Mouse (Mus musculus) hindbrain, embryonic 14.5 days (tissue): ENCODE measurements at regions not wholly inside any gene's neighbourhood (a gene's known extent, or its start where the extent isn't known, plus 50 kb on each side); places are given as distances from the start of the nearest gene placed in this dataset.

Experiments
- ATAC-seq: fragments of 200-750 bp; cut with Nextera tagmentation; 2 replicates; pipeline ENCODE4 v1.8.0; 2017; ENCODE audit warnings: moderate number of reproducible peaks, mild to moderate bottlenecking, moderate TSS enrichment, moderate library complexity; ENCODE audit not compliant: low FRiP score
- DNase-seq: peaks from one replicate; pipeline ENCODE4 v3.0.0-alpha.2; 2015; ENCODE audit warnings: low spot score
- H3K27ac ChIP-seq: fragments of 300-500 bp; sonication (generic); 2 replicates; pipeline ENCODE4 v1.5.1; 2014; ENCODE audit warnings: mild to moderate bottlenecking, moderate library complexity
- H3K27me3 ChIP-seq: fragments of 300-500 bp; sonication (generic); 2 replicates; pipeline ENCODE4 v1.6.1; 2014; ENCODE audit warnings: mild to moderate bottlenecking, low read length, mixed read lengths; ENCODE audit not compliant: control insufficient read depth, insufficient read depth
- H3K36me3 ChIP-seq: fragments of 300-500 bp; sonication (generic); replicated peaks from 2 replicates; pipeline ENCODE4 v1.6.1; 2014; ENCODE audit not compliant: control insufficient read depth, insufficient read depth
- H3K4me1 ChIP-seq: fragments of 300-500 bp; sonication (generic); replicated peaks from 2 replicates; pipeline ENCODE4 v1.6.1; 2014; ENCODE audit warnings: antibody characterized with exemption, low read length, mixed read lengths; ENCODE audit not compliant: control insufficient read depth, insufficient read depth
- H3K4me2 ChIP-seq: fragments of 300-500 bp; sonication (generic); replicated peaks from 2 replicates; pipeline ENCODE4 v1.6.1; 2014; ENCODE audit warnings: mild to moderate bottlenecking, moderate library complexity
- H3K4me3 ChIP-seq: fragments of 300-500 bp; sonication (generic); replicated peaks from 2 replicates; pipeline ENCODE4 v1.5.1; 2014; ENCODE audit warnings: mild to moderate bottlenecking, low read length
- H3K9ac ChIP-seq: fragments of 300-500 bp; sonication (generic); 2 replicates; pipeline ENCODE4 v1.6.1; 2014
- H3K9me3 ChIP-seq: fragments of 300-500 bp; sonication (generic); 2 replicates; pipeline ENCODE4 v1.6.1; 2016; ENCODE audit warnings: low read length; ENCODE audit not compliant: control insufficient read depth
- WGBS: fragments of 180-500 bp; shearing (Covaris S2); extraction: QIAGEN DNeasy Blood & Tissue Kit; methylation state at CpG from one replicate; pipeline ENCODE4 v1.1.7; 2014; 5-methylcytosine and 5-hydroxymethylcytosine counted together

DNA sequence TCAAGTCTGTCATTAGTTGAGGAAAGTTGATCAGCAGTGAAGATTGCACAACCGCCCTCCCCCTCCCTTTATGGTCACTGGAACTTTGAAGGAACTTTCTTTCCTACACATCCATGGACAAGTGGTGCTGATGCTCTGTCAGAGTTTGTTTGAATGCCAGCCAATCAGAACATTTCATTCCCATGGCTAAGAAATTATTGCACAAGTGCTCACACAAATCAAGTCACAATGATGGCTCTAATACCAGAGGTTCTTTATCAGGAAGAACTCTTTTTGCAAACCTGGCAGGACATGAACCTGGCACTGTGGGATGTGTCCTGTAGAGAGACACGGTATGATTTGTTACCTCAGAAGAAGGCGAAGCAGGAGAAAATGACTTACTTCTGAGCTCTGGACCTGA, 54.3 kb upstream of the Spry2 start:
- H3K27ac ChIP-seq, result no peak overlapping the region
- H3K27me3 ChIP-seq, result no peaks in the 10 kb centered on the region
- no peak overlapping the region for H3K4me3 ChIP-seq
- DNase-seq (no peak), ATAC-seq (no peak)
- H3K4me2 ChIP-seq, result no peak overlapping the region
- H3K36me3 ChIP-seq, result no peaks in the 10 kb centered on the region
- WGBS, result 98% methylated on average over 3 of the region's 3 CpGs
- no peaks in the 10 kb centered on the region for H3K9me3 ChIP-seq
- no peaks in the 10 kb centered on the region for H3K4me1 ChIP-seq
- no peak overlapping the region for H3K9ac ChIP-seq

GRCm38 (mm10) chr14:105955082-105955481, 58.5 kb upstream of the Spry2 start:
- DNase-seq, result no peak
- Histone ChIP-seq H3K36me3 (no peaks in the 10 kb centered on the region), H3K27me3 (no peaks in the 10 kb centered on the region), H3K4me3 (no peak overlapping the region), H3K9ac (no peak overlapping the region), H3K9me3 (no peaks in the 10 kb centered on the region), H3K4me2 (no peak overlapping the region), H3K27ac (no peak overlapping the region), H3K4me1 (no peaks in the 10 kb centered on the region)
- WGBS, result 92% methylated on average over 11 of the region's 11 CpGs
- ATAC-seq, result no peak

GRCm38 (mm10) chr14:105956796-105957195, 60.2 kb upstream of the Spry2 start:
- DNase-seq (no peak), ATAC-seq (no peak)
- H3K27ac ChIP-seq, result no peak overlapping the region
- H3K9ac ChIP-seq, result no peak overlapping the region
- H3K9me3 ChIP-seq, result no peaks in the 10 kb centered on the region
- H3K4me3 ChIP-seq, result no peak overlapping the region
- no peaks in the 10 kb centered on the region for H3K36me3 ChIP-seq
- H3K27me3 ChIP-seq, result no peaks in the 10 kb centered on the region
- no peaks in the 10 kb centered on the region for H3K4me1 ChIP-seq
- WGBS, result 82% methylated on average over 4 of the region's 4 CpGs
- no peak overlapping the region for H3K4me2 ChIP-seq

GRCm38 (mm10) chr14:105958005-105958404, 61.4 kb upstream of the Spry2 start:
- no peak for ATAC-seq

DNA sequence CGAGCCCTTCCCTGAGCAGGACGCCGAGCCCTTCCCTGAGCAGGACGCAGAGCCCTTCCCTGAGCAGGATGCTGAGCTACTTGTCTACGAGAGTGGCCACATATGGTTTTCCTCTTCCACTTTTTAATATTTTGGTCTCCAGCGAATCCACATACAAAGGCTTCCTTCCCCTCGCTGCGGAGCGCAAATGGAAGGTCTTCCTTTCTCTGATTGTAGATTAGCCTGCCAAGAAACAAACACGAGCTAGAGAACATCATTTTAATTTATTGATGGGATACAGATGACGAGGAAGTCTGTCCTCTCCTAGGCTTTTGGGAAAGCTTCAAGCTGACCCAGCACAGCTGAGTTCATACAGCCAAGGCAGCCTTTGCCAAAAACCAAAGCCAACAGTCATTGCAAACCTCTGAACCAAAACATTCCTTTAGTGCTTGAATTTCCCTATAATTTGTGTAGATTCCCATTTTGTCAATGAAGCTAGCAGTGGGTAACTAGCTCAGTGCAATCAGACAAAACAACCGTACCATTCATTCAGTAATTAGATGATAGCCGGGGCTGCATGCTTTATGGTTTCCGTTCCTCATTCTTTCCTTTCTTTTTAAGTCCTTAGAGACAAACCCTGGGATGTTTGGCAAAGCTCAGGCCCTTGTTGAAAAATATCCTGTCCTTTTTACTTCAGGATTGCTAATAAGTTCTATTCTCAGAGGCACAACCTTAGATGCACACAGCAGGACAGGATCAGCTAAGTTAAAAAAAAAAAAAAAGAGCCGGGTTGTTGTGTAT, 83.1 kb upstream of the Spry2 start:
- Histone ChIP-seq H3K36me3 (no peaks in the 10 kb centered on the region), H3K4me2 (no peak overlapping the region), H3K9ac (no peak overlapping the region), H3K27ac (peak overlapping the region; percentile 32; the same call in 1 of the 2 replicates), H3K27me3 (no peaks in the 10 kb centered on the region), H3K4me1 (no peaks in the 10 kb centered on the region), H3K9me3 (no peaks in the 10 kb centered on the region), H3K4me3 (no peak overlapping the region)
- ATAC-seq, result peak; percentile 75; the same call in 1 of the 2 replicates
- DNase-seq, result no peak
- WGBS, result 67% methylated on average over 15 of the region's 15 CpGs

More at GRCm38 (mm10) chr14:105958005-105958404, 61.4 kb upstream of the Spry2 start:
- H3K4me2 ChIP-seq, result no peak overlapping the region
- WGBS, result 90% methylated on average over 7 of the region's 7 CpGs
- H3K9ac ChIP-seq, result no peak overlapping the region
- no peaks in the 10 kb centered on the region for H3K36me3 ChIP-seq
- no peak overlapping the region for H3K27ac ChIP-seq
- H3K4me1 ChIP-seq, result no peaks in the 10 kb centered on the region
- DNase-seq, result no peak
- H3K27me3 ChIP-seq, result no peaks in the 10 kb centered on the region
- H3K4me3 ChIP-seq, result no peak overlapping the region
- no peaks in the 10 kb centered on the region for H3K9me3 ChIP-seq

DNA sequence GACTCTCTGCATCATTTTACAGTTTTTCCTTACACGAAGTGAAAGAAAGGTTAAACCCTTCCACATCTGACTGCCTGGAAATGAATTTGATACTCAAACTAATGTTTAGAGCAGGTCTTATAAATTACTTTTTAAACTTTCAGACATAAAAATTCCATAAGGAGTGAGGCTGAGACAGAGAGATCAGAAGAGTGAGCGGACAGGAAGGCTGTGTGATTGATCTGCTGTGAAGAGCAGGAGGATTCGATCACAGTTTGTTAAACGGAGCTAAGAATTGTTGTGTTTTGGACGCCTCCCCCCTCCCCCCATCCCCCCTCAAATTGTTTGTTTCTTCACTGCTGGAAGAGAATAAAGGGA, 83.7 kb upstream of the Spry2 start:
- H3K4me2 ChIP-seq, result no peak overlapping the region

GRCm38 (mm10) chr14:105987341-105987882, 90.8 kb upstream of the Spry2 start:
- no peak for DNase-seq
- 94% methylated on average over 4 of the region's 4 CpGs for WGBS
- Histone ChIP-seq H3K27ac (no peak overlapping the region), H3K9me3 (no peaks in the 10 kb centered on the region), H3K36me3 (no peaks in the 10 kb centered on the region), H3K4me1 (no peaks in the 10 kb centered on the region), H3K27me3 (no peaks in the 10 kb centered on the region), H3K4me3 (no peak overlapping the region), H3K9ac (no peak overlapping the region), H3K4me2 (no peak overlapping the region)
- ATAC-seq, result no peak

More for the DNA sequence above, 83.7 kb upstream of the Spry2 start:
- Histone ChIP-seq H3K36me3 (no peaks in the 10 kb centered on the region), H3K4me1 (no peaks in the 10 kb centered on the region), H3K9ac (no peak overlapping the region), H3K9me3 (no peaks in the 10 kb centered on the region), H3K27me3 (no peaks in the 10 kb centered on the region), H3K27ac (no peak overlapping the region), H3K4me3 (no peak overlapping the region)
- DNase-seq (no peak), ATAC-seq (no peak)
- WGBS, result 55% methylated on average over 5 of the region's 5 CpGs

GRCm38 (mm10) chr14:105988738-105989137, 92.1 kb upstream of the Spry2 start:
- ATAC-seq, result no peak
- Histone ChIP-seq H3K4me2 (no peak overlapping the region), H3K4me3 (no peak overlapping the region), H3K9me3 (no peaks in the 10 kb centered on the region), H3K9ac (no peak overlapping the region), H3K4me1 (no peaks in the 10 kb centered on the region), H3K27ac (no peak overlapping the region), H3K27me3 (no peaks in the 10 kb centered on the region), H3K36me3 (no peaks in the 10 kb centered on the region)
- DNase-seq, result no peak

DNA sequence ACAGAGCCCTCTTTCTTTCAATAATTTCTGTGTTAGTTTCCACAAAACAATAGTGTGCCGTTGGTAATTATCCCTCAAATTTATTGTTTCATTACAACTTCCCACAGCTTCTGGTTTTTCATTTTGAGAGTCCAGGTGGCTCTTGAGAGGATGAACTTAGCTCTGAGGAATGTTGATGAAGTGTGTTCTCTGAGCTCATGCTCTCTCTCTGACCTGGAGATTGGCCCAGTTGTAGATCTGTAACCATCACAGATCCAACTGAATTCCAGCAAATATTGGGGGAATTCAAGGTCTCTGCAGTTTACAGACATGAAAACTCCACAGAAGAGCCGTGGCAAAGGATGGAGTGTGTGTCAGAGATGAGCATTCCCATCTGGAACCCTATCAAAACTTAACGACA, 96.5 kb upstream of the Spry2 start:
- no peak overlapping the region for H3K9ac ChIP-seq
- H3K36me3 ChIP-seq, result no peaks in the 10 kb centered on the region
- no peak overlapping the region for H3K4me3 ChIP-seq
- WGBS, result 89% methylated on average over 3 of the region's 3 CpGs
- no peaks in the 10 kb centered on the region for H3K9me3 ChIP-seq
- DNase-seq, result no peak
- no peaks in the 10 kb centered on the region for H3K4me1 ChIP-seq
- no peak overlapping the region for H3K4me2 ChIP-seq
- ATAC-seq, result no peak
- no peak overlapping the region for H3K27ac ChIP-seq
- H3K27me3 ChIP-seq, result no peaks in the 10 kb centered on the region
